Mouse (Mus musculus) C2C12 (cell line): ENCODE results near the gene Ripply3. TPM values are rescaled to one million over a fixed set of nuclear protein-coding genes. Genes with fewer than 3 reads are reported as not detected.

Experiments
- H3K27me3 ChIP-seq: one replicate; pipeline ENCODE4 v1.6.1; 2011; ENCODE audit not compliant: control insufficient read depth, insufficient read depth, insufficient read length
- H3K36me3 ChIP-seq: one replicate; pipeline ENCODE4 v1.6.1; 2011; ENCODE audit not compliant: control insufficient read depth, insufficient read depth
- H3K4me3 ChIP-seq: one replicate; pipeline ENCODE4 v1.5.1; 2011; ENCODE audit warnings: mild to moderate bottlenecking, control low read depth; ENCODE audit not compliant: poor library complexity, insufficient read depth, severe bottlenecking
- H3K79me2 ChIP-seq: one replicate; pipeline ENCODE4 v1.6.1; 2011; ENCODE audit not compliant: control insufficient read depth, insufficient read depth
- H3K79me3 ChIP-seq: one replicate; pipeline ENCODE4 v1.6.1; 2011; ENCODE audit warnings: low read depth, control low read depth
- H3ac ChIP-seq: one replicate; pipeline ENCODE3; 2011; ENCODE audit warnings: low read depth; ENCODE audit not compliant: control insufficient read depth, insufficient read length
- CEBPB ChIP-seq: IDR thresholded peaks from one replicate; pipeline ENCODE4 v1.6.1; 2011; ENCODE audit warnings: low read depth, mild to moderate bottlenecking, control low read depth, moderate library complexity
- CTCF ChIP-seq: IDR thresholded peaks from one replicate; pipeline ENCODE4 v1.5.1; 2011; ENCODE audit not compliant: control insufficient read depth, insufficient read depth, insufficient read length
- FOSL1 ChIP-seq: IDR thresholded peaks from one replicate; pipeline ENCODE4 v1.8.0; 2011; ENCODE audit warnings: mild to moderate bottlenecking, low read length; ENCODE audit not compliant: poor library complexity, insufficient read depth, severe bottlenecking
- MAX ChIP-seq: IDR thresholded peaks from one replicate; pipeline ENCODE4 v1.6.1; 2011; ENCODE audit warnings: mild to moderate bottlenecking, control low read depth
- MYOD1 ChIP-seq: IDR thresholded peaks from one replicate; pipeline ENCODE4 v1.6.1; 2011; ENCODE audit warnings: low read depth; ENCODE audit not compliant: control insufficient read depth, insufficient read length
- MYOG ChIP-seq: IDR thresholded peaks from one replicate; pipeline ENCODE4 v1.6.1; 2011; ENCODE audit not compliant: control insufficient read depth, insufficient read length; ENCODE audit errors: extremely low read depth
- USF1 ChIP-seq: IDR thresholded peaks from one replicate; pipeline ENCODE4 v1.6.1; 2011; ENCODE audit warnings: low read depth, mild to moderate bottlenecking, control low read depth, moderate library complexity
- polyA plus RNA-seq: library from polyadenylated mRNA; unstranded; fragments of >200 nt; fragmentation: generic; extraction: Trizol; gene quantifications from one replicate; pipeline ENCODE4 v1.2.1, GENCODE M21; 2012; ENCODE audit warnings: missing spikeins

The Ripply3 gene
- polyA plus RNA-seq, 1 experiment, result 0.22 TPM

DNA sequence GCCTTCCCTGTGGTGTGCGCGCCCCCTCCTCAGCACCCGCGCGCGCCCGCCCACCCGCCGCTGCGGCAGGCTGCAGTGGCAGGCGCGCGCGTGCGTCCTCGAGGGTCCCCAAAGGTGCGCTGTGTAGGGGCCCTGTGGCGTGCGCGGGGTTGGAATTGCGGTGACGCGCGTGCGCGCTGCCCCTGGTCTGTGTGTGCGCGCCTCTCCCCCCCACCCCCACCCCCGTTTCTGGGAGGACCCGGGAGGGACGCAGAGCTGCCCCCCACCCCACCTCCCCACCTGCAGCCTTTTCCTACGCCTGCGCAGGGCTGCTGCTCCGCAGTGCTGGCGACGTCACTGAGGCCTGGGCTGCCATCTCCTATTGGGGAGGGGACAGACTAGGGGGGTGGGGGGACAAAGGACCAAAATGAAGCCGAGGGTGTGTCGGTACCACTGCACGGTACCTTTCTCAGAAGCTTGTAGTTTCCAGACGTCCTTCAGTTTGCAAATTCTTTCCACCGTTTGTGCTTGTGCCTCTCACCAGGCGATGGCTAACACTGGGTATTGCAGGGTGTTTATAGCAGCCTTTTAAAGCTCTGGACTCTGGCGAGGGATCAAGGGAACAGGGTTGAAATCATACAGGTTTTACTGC lies 43.2 kb downstream of the Ripply3 start, which contains the start of gene Pigp:
Pigp (minus strand) TSS at position 542 of the 631 bp plus-strand sequence.
- Histone ChIP-seq H3ac (peak within 1 kb of the TSS; percentile 85), H3K27me3 (no peaks in the 10 kb centered on the region), H3K36me3 (no peaks in the 10 kb centered on the region), H3K79me3 (peaks cover 47% of the 10 kb centered on the region), H3K4me3 (peak within 1 kb of the TSS; percentile 71), H3K79me2 (peaks cover 58% of the 10 kb centered on the region)
- TF ChIP-seq CEBPB (no peak), FOSL1 (no peak), MAX (no peak), MYOG (no peak), USF1 (no peak), MYOD1 (no peak), CTCF (no peak)

DNA sequence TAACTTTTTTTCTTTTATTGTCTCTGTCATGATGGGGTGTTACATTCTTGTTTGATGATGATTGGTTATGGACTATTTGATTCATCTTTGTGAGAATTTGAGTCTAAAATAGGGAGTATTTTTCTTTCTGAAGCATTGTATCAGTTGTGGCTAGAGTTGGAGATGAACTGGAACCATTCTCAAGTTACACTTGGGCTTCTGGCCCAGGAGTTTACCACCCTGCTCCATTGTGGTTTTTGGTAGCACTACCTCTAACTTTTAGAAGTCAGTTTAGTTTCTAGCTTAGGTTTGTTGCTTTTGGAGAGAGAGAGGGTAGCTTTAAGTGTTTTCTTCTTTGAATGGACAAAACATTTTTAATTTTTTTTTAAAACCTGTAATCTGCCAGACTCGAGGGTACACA lies 51.2 kb downstream of the Ripply3 start:
- Histone ChIP-seq H3K4me3 (no peak overlapping the region), H3K36me3 (no peaks in the 10 kb centered on the region), H3K27me3 (no peaks in the 10 kb centered on the region), H3K79me3 (peaks cover 83% of the 10 kb centered on the region), H3K79me2 (peaks cover 100% of the 10 kb centered on the region), H3ac (no peak overlapping the region)
- TF ChIP-seq MAX (no peak), MYOD1 (no peak), CTCF (no peak), USF1 (no peak), MYOG (no peak), FOSL1 (no peak), CEBPB (no peak)

DNA sequence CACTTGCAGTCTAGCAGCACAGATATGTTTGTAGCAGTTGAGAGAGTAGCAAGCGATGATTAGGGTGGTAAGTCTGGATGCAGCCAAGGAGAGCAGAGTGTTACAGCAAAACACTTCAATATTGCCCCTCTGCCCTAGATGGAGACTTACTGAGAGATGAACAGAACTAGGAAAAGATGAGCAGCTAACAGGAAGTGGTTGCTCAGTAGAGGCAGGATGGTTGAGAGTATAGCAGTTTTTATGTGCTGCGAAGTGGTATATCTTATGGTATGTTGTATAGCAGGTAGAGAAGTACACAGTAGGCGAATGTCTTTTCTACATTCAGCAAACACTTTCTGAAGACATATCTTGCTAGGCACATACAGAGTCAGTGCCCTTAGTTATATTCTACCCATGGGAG lies 55.1 kb downstream of the Ripply3 start:
- no peak overlapping the region for H3ac ChIP-seq
- TF ChIP-seq MYOD1 (no peak), USF1 (no peak), MYOG (no peak), CTCF (no peak), CEBPB (no peak), MAX (no peak), FOSL1 (no peak)
- peaks cover 100% of the 10 kb centered on the region for H3K79me2 ChIP-seq
- H3K79me3 ChIP-seq, result peaks cover 78% of the 10 kb centered on the region
- H3K27me3 ChIP-seq, result no peaks in the 10 kb centered on the region
- H3K36me3 ChIP-seq, result peaks cover 7% of the 10 kb centered on the region
- H3K4me3 ChIP-seq, result no peak overlapping the region

Other genes starting within 250 kb of the Ripply3 start
- gene Sim2, start 243.5 kb upstream of the Ripply3 start, polyA plus RNA-seq, result 8.0 TPM
- gene Hlcs, start 14.8 kb upstream of the Ripply3 start, polyA plus RNA-seq, result 1.7 TPM
- gene Ttc3, start 42.2 kb downstream of the Ripply3 start, polyA plus RNA-seq, result 16.2 TPM
- gene Pigp, start 43.4 kb downstream of the Ripply3 start, polyA plus RNA-seq, result 32.9 TPM
- gene Vps26c, start 198.4 kb downstream of the Ripply3 start, polyA plus RNA-seq, result 50.3 TPM
- gene Dyrk1a, start 241.6 kb downstream of the Ripply3 start, polyA plus RNA-seq, result 17.3 TPM